Mouse (Mus musculus) brown adipose tissue, adult 24 weeks (tissue): ENCODE data around the gene Bmp2k. TPM values are rescaled to one million over a fixed set of nuclear protein-coding genes. Genes with fewer than 3 reads are reported as not detected.
A peak's percentile ranks its signal among the peaks of the same experiment; 100 is the strongest.

Experiments used
- H3K27ac ChIP-seq: fragments of 200-500 bp; replicated peaks from 2 replicates; pipeline ENCODE4 v1.5.1; 2012; ENCODE audit warnings: low read depth, mild to moderate bottlenecking, low read length
- H3K4me1 ChIP-seq: fragments of 200-500 bp; 2 replicates; pipeline ENCODE4 v1.6.1; 2012; ENCODE audit warnings: low read length, mixed read lengths; ENCODE audit not compliant: control insufficient read depth, insufficient read depth, insufficient read length
- H3K4me3 ChIP-seq: fragments of 200-500 bp; 2 replicates; pipeline ENCODE4 v1.5.1; 2012; ENCODE audit warnings: low read depth, mild to moderate bottlenecking, low read length, moderate library complexity; ENCODE audit not compliant: insufficient read depth
- polyA plus RNA-seq: library from polyadenylated mRNA; stranded (reverse); fragments of >200 nt; gene quantifications from 2 replicates; pipeline ENCODE4 v1.2.4, GENCODE M21; 2012; ENCODE audit not compliant: missing spikeins, insufficient read depth, insufficient read length

Bmp2k gene
- polyA plus RNA-seq, 1 experiment, result 7.4 TPM

- no peak within 1 kb of the TSS for H3K27ac ChIP-seq
- H3K4me1 ChIP-seq, result peaks cover 5% of the 10 kb centered on the region; the same call in 1 of the 2 replicates
- H3K4me3 ChIP-seq, result peak within 1 kb of the TSS; percentile 69
Observed at GRCm38 (mm10) chr5:97111207-97111910, 113.9 kb downstream of the Bmp2k start, which contains the start of gene Paqr3. Gene Paqr3 (minus strand): TSS chr5:97111596.

GRCm38 (mm10) chr5:97124977-97125376 is 127.5 kb downstream of the Bmp2k start:
- no peak overlapping the region for H3K4me3 ChIP-seq
- H3K4me1 ChIP-seq, result no peaks in the 10 kb centered on the region

GRCm38 (mm10) chr5:97125459-97125970 is 128.0 kb downstream of the Bmp2k start:
- Histone ChIP-seq H3K27ac (no peak overlapping the region), H3K4me1 (no peaks in the 10 kb centered on the region), H3K4me3 (no peak overlapping the region)

More at GRCm38 (mm10) chr5:97124977-97125376, 127.5 kb downstream of the Bmp2k start:
- H3K27ac ChIP-seq, result no peak overlapping the region

GRCm38 (mm10) chr5:97126005-97126404 is 128.5 kb downstream of the Bmp2k start:
- H3K4me3 ChIP-seq, result no peak overlapping the region
- H3K27ac ChIP-seq, result no peak overlapping the region
- H3K4me1 ChIP-seq, result no peaks in the 10 kb centered on the region

- H3K4me1 ChIP-seq, result no peaks in the 10 kb centered on the region
- no peak overlapping the region for H3K4me3 ChIP-seq
- H3K27ac ChIP-seq, result no peak overlapping the region
Observed at GRCm38 (mm10) chr5:97127284-97127683, 129.8 kb downstream of the Bmp2k start.

- H3K4me3 ChIP-seq, result no peak overlapping the region
- H3K4me1 ChIP-seq, result no peaks in the 10 kb centered on the region
- no peak overlapping the region for H3K27ac ChIP-seq
Observed at GRCm38 (mm10) chr5:97128242-97129226, 131.0 kb downstream of the Bmp2k start.

GRCm38 (mm10) chr5:97129589-97129988 is 132.1 kb downstream of the Bmp2k start:
- Histone ChIP-seq H3K27ac (no peak overlapping the region), H3K4me1 (no peaks in the 10 kb centered on the region), H3K4me3 (no peak overlapping the region)

- Histone ChIP-seq H3K27ac (no peak overlapping the region), H3K4me3 (no peak overlapping the region), H3K4me1 (no peaks in the 10 kb centered on the region)
Observed at GRCm38 (mm10) chr5:97135331-97135730, 137.8 kb downstream of the Bmp2k start.

Other genes with a start within 250 kb of the Bmp2k start
- 23.1 and 24.9 TPM in 2 replicates for gene Anxa3, start 204.3 kb upstream of the Bmp2k start, polyA plus RNA-seq
- 2.0 and 2.6 TPM in 2 replicates for gene Paqr3, start 113.9 kb downstream of the Bmp2k start, polyA plus RNA-seq